1 mouse cellular context compared by ENCODE assay signal in the genomic region with DNA sequence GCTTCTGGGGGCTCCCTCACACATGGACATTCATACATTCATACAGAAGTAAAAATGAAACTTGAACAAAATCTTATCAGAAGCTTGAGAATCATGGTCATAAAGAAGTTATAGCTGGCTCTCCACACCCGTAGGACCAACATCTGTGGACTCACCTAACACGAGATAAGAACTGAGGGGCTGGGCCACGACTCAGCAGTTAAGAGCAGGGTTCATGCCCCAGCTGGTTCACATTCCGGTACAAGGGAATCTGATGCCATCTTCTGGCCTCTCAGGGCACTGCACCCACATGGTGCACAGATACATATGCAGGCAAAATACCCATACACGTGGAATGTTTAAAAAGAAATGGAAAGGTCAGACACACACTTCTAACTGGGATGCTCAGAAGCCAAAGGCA.
TF ChIP-seq lines count a peak whose summit lies in the region.

No protein-coding gene starts in this region.

TF ChIP-seq in MEL, 35 proteins besides CTCF, POLR2A, EP300 and RAD21:
- TF ChIP-seq CHD1 (IDR thresholded peaks at IDR 0.05; ENCODE audit: low read depth, low read length) (no peak), MAX (IDR thresholded peaks at IDR 0.05; ENCODE audit: low read length) (peak; percentile 92), HCFC1 (IDR thresholded peaks at IDR 0.05; ENCODE audit: low read depth, low read length) (peak; percentile 55; the same call in 1 of the 2 replicates), MXI1 (IDR thresholded peaks at IDR 0.05; ENCODE audit: low read depth, low read length) (peak; percentile 95), ZKSCAN1 (IDR thresholded peaks at IDR 0.05; ENCODE audit: low read depth, low read length) (no peak), GATA1 (IDR thresholded peaks at IDR 0.05; ENCODE audit: low read depth, low read length) (peak; percentile 89), MYC (IDR thresholded peaks at IDR 0.05; ENCODE audit: low read depth, low read length) (peak; percentile 97), UBTF (IDR thresholded peaks at IDR 0.05; ENCODE audit: borderline replicate concordance, insufficient read depth, low read depth, low read length) (no peak), TCF12 (IDR thresholded peaks at IDR 0.05; ENCODE audit: low read depth, low read length) (peak; percentile 58), MAZ (IDR thresholded peaks at IDR 0.05; ENCODE audit: low read depth, low read length) (peak; percentile 80), ZNF384 (IDR thresholded peaks at IDR 0.05; ENCODE audit: low read depth, low read length) (peak; percentile 64), USF1 (IDR thresholded peaks at IDR 0.05; ENCODE audit: low read depth, low read length) (no peak), RCOR1 (IDR thresholded peaks at IDR 0.05; ENCODE audit: low read depth, low read length) (peak; percentile 69; the same call in 1 of the 2 replicates), GABPA (IDR thresholded peaks at IDR 0.05; ENCODE audit: low read depth, low read length) (no peak), JUND (IDR thresholded peaks at IDR 0.05; ENCODE audit: low read depth, low read length) (peak; percentile 53; the same call in 1 of the 2 replicates), ELF1 (IDR thresholded peaks at IDR 0.05; ENCODE audit: low read depth, low read length) (no peak), NRF1 (IDR thresholded peaks at IDR 0.05; ENCODE audit: insufficient read depth, low read depth, low read length, poor library complexity, severe bottlenecking) (0 out of 2 replicates have a peak, but pooled peaks have one; percentile 15), SIN3A (IDR thresholded peaks at IDR 0.05; ENCODE audit: low read length) (peak; percentile 96), SMC3 (IDR thresholded peaks at IDR 0.05; ENCODE audit: low read depth, low read length) (peak; percentile 100), USF2 (IDR thresholded peaks at IDR 0.05; ENCODE audit: borderline replicate concordance in 1 of 2, insufficient read depth in 1 of 2, low read depth in 1 of 2, low read length in 2 of 2) (no peak), TAL1 (IDR thresholded peaks at IDR 0.05; ENCODE audit: low read length) (peak; percentile 52), ZC3H11A (IDR thresholded peaks at IDR 0.05; ENCODE audit: low read depth, low read length) (peak; percentile 100), ETS1 (IDR thresholded peaks at IDR 0.05; ENCODE audit: low read depth, low read length) (peak; percentile 90), MYB (IDR thresholded peaks at IDR 0.05; ENCODE audit: low read depth, low read length) (peak; percentile 61; the same call in 1 of the 2 replicates)
TF ChIP-seq in MEL: peak in this region for 17.
